In genomic region chr13:51737949-51738513, GRCm38 (mm10) we compare ENCODE assay signal across 8 mouse cellular contexts. TPM values are rescaled to one million over a fixed set of nuclear protein-coding genes. Genes with fewer than 3 reads are reported as not detected.
A peak's percentile ranks its signal among the peaks of the same experiment; 100 is the strongest.
DNase-seq lines count a peak whose midpoint lies in the region; ATAC-seq lines count a peak whose summit lies in the region.

No protein-coding gene starts in this region.

- H3K9ac ChIP-seq in kidney, embryonic 16.5 days (replicated peaks; ENCODE audit: low read length), result no peak overlapping the region

- H3K4me3 ChIP-seq in kidney, embryonic 16.5 days (ENCODE audit: low read length), result no peak overlapping the region

- no peaks in the 10 kb centered on the region for H3K27me3 ChIP-seq in kidney, embryonic 16.5 days (ENCODE audit: insufficient read depth, low read length)

- 37% methylated on average over 6 of the region's 6 CpGs for WGBS in kidney, embryonic 16.5 days

- peak; percentile 29; the same call in 1 of the 2 replicates for ATAC-seq in kidney, embryonic 16.5 days (ENCODE audit: low FRiP score, low TSS enrichment)
- ATAC-seq in inflammation-experienced regulatory T-cells, adult 6 months, result peak; percentile 68

- H3K4me1 ChIP-seq in kidney, embryonic 16.5 days (ENCODE audit: insufficient read depth, low read length), result peaks cover 29% of the 10 kb centered on the region

- H3K9me3 ChIP-seq in kidney, embryonic 16.5 days (ENCODE audit: low read length), result no peaks in the 10 kb centered on the region

- H3K4me2 ChIP-seq in kidney, embryonic 16.5 days (replicated peaks; ENCODE audit: low read depth, low read length), result no peak overlapping the region

- H3K36me3 ChIP-seq in kidney, embryonic 16.5 days (ENCODE audit: insufficient read depth, low read length), result no peaks in the 10 kb centered on the region

- DNase-seq in kidney, adult 8-10 months, result no peak
- peak; percentile 45 for DNase-seq in T-cell, adult 2 months (ENCODE audit: low spot score)
- peak; percentile 75 to 79 for DNase-seq in spleen, postnatal 36 days (ENCODE audit: low spot score in 2 of 2)
- DNase-seq in adrenal gland, postnatal 25 days, result no peak
- no peak for DNase-seq in cerebellum, adult 11 months
- DNase-seq in frontal cortex, postnatal 36 days (ENCODE audit: low spot score in 2 of 2), result no peak

- peak overlapping the region; percentile 60; the same call in 1 of the 2 replicates for H3K27ac ChIP-seq in kidney, embryonic 16.5 days (ENCODE audit: low read length)

RNA-seq across cellular contexts. Expression of gene Sema4d, which starts 55.5 kb away (rescaled TPM):
- 28.8 and 29.0 TPM in 2 replicates for polyA plus RNA-seq in kidney, embryonic 16.5 days (2015; fragmentation: Nextera tagmentation; extraction: Ambion mirVana)
- 100 to 1,000 TPM; 111 to 154 (median 126) TPM for polyA plus RNA-seq in inflammation-experienced regulatory T-cells, adult 6 months (2017; shearing (Covaris generic))
- total RNA-seq in adrenal gland, postnatal 25 days (2021), result 15.4 and 22.0 TPM in 2 replicates

Comparison
In these comparisons a context has a peak if more than half of its experiments do, and no peak if none do; other contexts are left out.
1. DNase-seq: peak in T-cell, adult 2 months (single experiment) and spleen, postnatal 36 days (2 of 2); none in kidney, adult 8-10 months (0 of 2), adrenal gland, postnatal 25 days (single experiment), cerebellum, adult 11 months (single experiment) and frontal cortex, postnatal 36 days (0 of 2).